ENCODE assay signal across 17 mouse cellular contexts in genomic region chr4:130041076-130041475, GRCm38 (mm10). TPM values are rescaled to one million over a fixed set of nuclear protein-coding genes. Genes with fewer than 3 reads are reported as not detected.
"Had no signal": no experiment of that assay in that cellular context is flagged by ENCODE, and none has a peak within 500 bp of the region (broad histone marks: within the 10 kb centered on the region; RNA-seq: fewer than 3 reads in every experiment).

No protein-coding gene starts in this region.

- DNase-seq: lung, adult 18-20 months; lung, embryonic 14.5 days; lung, postnatal 14 days; lung, postnatal 36 days; right cerebral cortex, postnatal 14 days; thymus, adult 2 months; thymus, postnatal 25 days; thymus, postnatal 4 days had no signal

- H3K27ac ChIP-seq: macrophage; midbrain, embryonic 13.5 days; midbrain, embryonic 15.5 days; neural tube, embryonic 12.5 days; stomach, embryonic 15.5 days; stomach, postnatal 0 days had no signal

- H3K4me2 ChIP-seq: lung, embryonic 14.5 days; midbrain, embryonic 11.5 days; midbrain, embryonic 13.5 days; midbrain, embryonic 15.5 days; neural tube, embryonic 12.5 days; stomach, embryonic 15.5 days had no signal

- ATAC-seq: midbrain, embryonic 13.5 days; midbrain, embryonic 15.5 days had no signal

- H3K27me3 ChIP-seq: midbrain, embryonic 15.5 days; stomach, embryonic 15.5 days had no signal

- H3K4me3 ChIP-seq: megakaryocyte, embryonic 14.5 days; midbrain, embryonic 13.5 days; midbrain, embryonic 15.5 days; neural tube, embryonic 12.5 days; stomach, embryonic 15.5 days had no signal

- H3K9ac ChIP-seq: lung, embryonic 14.5 days; midbrain, embryonic 13.5 days; midbrain, embryonic 15.5 days; neural tube, embryonic 12.5 days; stomach, embryonic 15.5 days had no signal

- H3K9me3 ChIP-seq: megakaryocyte, embryonic 14.5 days; midbrain, embryonic 13.5 days; midbrain, embryonic 15.5 days; neural tube, embryonic 12.5 days; stomach, embryonic 15.5 days had no signal

- H3K36me3 ChIP-seq: midbrain, embryonic 13.5 days; midbrain, embryonic 15.5 days; neural tube, embryonic 12.5 days; stomach, embryonic 15.5 days had no signal

RNA-seq across cellular contexts. Expression of gene Col16a1, which starts 6.6 kb away (rescaled TPM):
- polyA plus RNA-seq: macrophage had no signal

RNA-seq across cellular contexts. Expression of gene Adgrb2, which starts 56.4 kb away (rescaled TPM):
- polyA plus RNA-seq: liver, embryonic 16.5 days; macrophage had no signal
